Mouse (Mus musculus) hindbrain, embryonic 10.5 days (tissue): ENCODE data around the gene Atp8b2. TPM values are rescaled to one million over a fixed set of nuclear protein-coding genes. Genes with fewer than 3 reads are reported as not detected.

ENCODE experiments used
- DNase-seq: peaks from one replicate; pipeline ENCODE4 v3.0.0-alpha.2; 2017; ENCODE audit warnings: low spot score
- H3K27ac ChIP-seq: fragments of 300-500 bp; sonication (generic); 2 replicates; pipeline ENCODE4 v1.5.1; 2016; ENCODE audit warnings: mild to moderate bottlenecking, moderate library complexity
- H3K27me3 ChIP-seq: fragments of 300-500 bp; sonication (generic); 2 replicates; pipeline ENCODE4 v1.6.1; 2016; ENCODE audit warnings: mild to moderate bottlenecking; ENCODE audit not compliant: poor library complexity, insufficient read depth, severe bottlenecking
- H3K36me3 ChIP-seq: fragments of 300-500 bp; sonication (generic); 2 replicates; pipeline ENCODE4 v1.6.1; 2016; ENCODE audit warnings: mild to moderate bottlenecking, moderate library complexity
- H3K4me1 ChIP-seq: fragments of 300-500 bp; sonication (generic); replicated peaks from 2 replicates; pipeline ENCODE4 v1.6.1; 2016; ENCODE audit warnings: mild to moderate bottlenecking
- H3K4me3 ChIP-seq: fragments of 300-500 bp; sonication (generic); 2 replicates; pipeline ENCODE4 v1.5.1; 2016; ENCODE audit warnings: mild to moderate bottlenecking, moderate library complexity
- H3K9me3 ChIP-seq: fragments of 300-500 bp; sonication (generic); 2 replicates; pipeline ENCODE4 v1.6.1; 2016; ENCODE audit warnings: mild to moderate bottlenecking, moderate library complexity
- WGBS: fragments of 180-500 bp; shearing (Covaris S2); methylation state at CpG from one replicate; pipeline ENCODE4 v1.1.7; 2016; 5-methylcytosine and 5-hydroxymethylcytosine counted together
- polyA plus RNA-seq: library from polyadenylated mRNA; unstranded; fragments of >200 nt; fragmentation: Nextera tagmentation; extraction: Ambion mirVana; gene quantifications from 2 replicates; pipeline ENCODE4 v1.2.1, GENCODE M21; 2016

The Atp8b2 gene
- polyA plus RNA-seq, 1 experiment from 2014 or later = 14.5 TPM

DNA sequence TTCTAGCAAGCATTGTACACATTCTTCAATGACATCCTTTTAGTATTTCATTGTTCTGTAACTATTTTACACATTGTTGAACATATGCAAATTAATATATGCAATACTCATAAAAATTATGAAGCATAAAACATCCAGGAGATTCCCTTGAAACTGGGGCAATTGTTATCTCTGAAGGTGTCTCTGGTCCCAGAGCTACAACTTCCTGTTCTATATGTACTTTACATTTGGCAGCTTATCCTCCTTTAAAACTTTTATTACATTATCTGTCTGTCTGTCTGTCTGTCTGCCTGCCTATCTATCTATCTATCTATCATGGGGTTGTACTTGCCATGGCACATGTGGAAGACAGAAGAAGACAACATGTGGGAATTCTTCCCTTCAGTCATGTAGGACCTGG is 71.6 kb downstream of the Atp8b2 start:
- no peaks in the 10 kb centered on the region for H3K9me3 ChIP-seq
- DNase-seq = no peak

DNA sequence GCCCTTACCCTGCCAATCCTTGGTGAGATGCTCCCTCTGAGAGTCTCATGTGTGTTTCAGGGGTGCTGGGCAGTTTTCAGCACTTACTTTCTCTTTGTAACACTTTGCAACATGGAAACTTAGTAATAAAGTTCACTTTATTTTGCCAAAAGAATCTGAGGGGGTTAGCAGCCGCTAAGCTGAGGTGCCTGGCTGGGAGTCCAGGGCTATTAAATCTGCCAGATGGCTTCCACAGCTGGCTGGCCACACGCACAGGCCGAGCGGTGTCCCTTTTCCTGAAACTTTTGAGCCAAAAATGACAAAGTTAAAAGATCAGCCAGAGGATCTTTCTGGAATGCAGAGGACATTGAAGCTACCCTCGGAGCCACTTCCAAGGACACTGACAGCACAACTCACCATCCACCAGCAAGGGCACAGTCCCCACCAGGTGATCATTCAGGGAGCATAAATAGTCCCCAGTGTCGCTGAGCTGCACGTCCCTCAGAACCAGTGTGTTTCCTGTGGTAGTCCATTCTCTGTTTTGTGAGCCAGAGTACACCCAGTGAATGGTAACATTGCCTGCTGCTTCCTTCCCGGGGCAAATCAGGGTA is 73.4 kb downstream of the Atp8b2 start:
- Histone ChIP-seq H3K9me3 (no peaks in the 10 kb centered on the region), H3K36me3 (no peaks in the 10 kb centered on the region), H3K4me1 (peaks cover 6% of the 10 kb centered on the region; the same call in 1 of the 2 replicates), H3K27ac (no peak overlapping the region), H3K27me3 (no peaks in the 10 kb centered on the region), H3K4me3 (no peak overlapping the region)
- WGBS = 82% methylated on average over 8 of the region's 8 CpGs
- no peak for DNase-seq

More for the DNA sequence above, 71.6 kb downstream of the Atp8b2 start:
- Histone ChIP-seq H3K27ac (no peak overlapping the region), H3K27me3 (no peaks in the 10 kb centered on the region), H3K4me3 (no peak overlapping the region), H3K36me3 (no peaks in the 10 kb centered on the region), H3K4me1 (peaks cover 17% of the 10 kb centered on the region)

Other genes with a start within 250 kb of the Atp8b2 start
- 16.4 and 17.6 TPM in 2 replicates for gene Adar, start 248.5 kb downstream of the Atp8b2 start, polyA plus RNA-seq
- 8.9 and 16.2 TPM in 2 replicates for gene Chrnb2, start 198.9 kb downstream of the Atp8b2 start, polyA plus RNA-seq
- gene Ube2q1, start 189.9 kb downstream of the Atp8b2 start, polyA plus RNA-seq = 12.5 and 17.1 TPM in 2 replicates
- 2.3 and 2.8 TPM in 2 replicates for gene She, start 132.1 kb downstream of the Atp8b2 start, polyA plus RNA-seq
- gene Il6ra, start 50.3 kb downstream of the Atp8b2 start, polyA plus RNA-seq = 0.52 and 1.5 TPM in 2 replicates
- gene Hax1, start 35.3 kb upstream of the Atp8b2 start, polyA plus RNA-seq = 181 and 189 TPM in 2 replicates
- gene 4933434E20Rik, start 88.1 kb upstream of the Atp8b2 start, polyA plus RNA-seq = 219 and 222 TPM in 2 replicates
- 199 and 208 TPM in 2 replicates for gene Ubap2l, start 89.1 kb upstream of the Atp8b2 start, polyA plus RNA-seq
- gene Tpm3, start 109.1 kb upstream of the Atp8b2 start, polyA plus RNA-seq = 541 and 592 TPM in 2 replicates
- 0.50 and 0.56 TPM in 2 replicates for gene Nup210l, start 140.6 kb upstream of the Atp8b2 start, polyA plus RNA-seq